Mouse (Mus musculus): ENCODE measurements around the gene Eif2b5. TPM values are rescaled to one million over a fixed set of nuclear protein-coding genes. Genes with fewer than 3 reads are reported as not detected.

The Eif2b5 gene
- polyA plus RNA-seq, 1 experiment from 2014 or later = 125 TPM

DNA sequence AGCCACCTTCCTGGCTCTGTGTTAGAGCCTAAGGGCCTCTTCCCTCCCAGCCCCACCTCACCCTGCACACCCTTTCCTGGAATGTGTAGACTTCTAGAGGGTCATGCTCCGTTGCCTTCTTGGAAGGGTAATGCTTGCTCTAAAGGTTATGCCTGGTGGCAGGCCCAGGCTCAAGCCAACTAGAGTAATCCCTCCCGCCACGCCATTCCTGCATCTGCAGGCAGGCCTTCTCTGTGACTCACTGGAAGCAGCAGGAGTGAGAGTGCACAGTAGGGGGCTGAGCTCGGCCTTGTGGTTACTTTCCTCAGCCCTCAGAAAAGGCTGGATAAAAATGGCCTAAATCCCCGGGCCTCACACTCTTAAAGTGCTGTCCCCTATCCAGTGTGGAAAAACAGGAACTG is 38.5 kb downstream of the Eif2b5 start:
- no peak for ATAC-seq (replicated peaks; ENCODE audit: low FRiP score)
- DNase-seq (ENCODE audit: low spot score) = peak; percentile 43
- Histone ChIP-seq H3K4me2 (peak overlapping the region; percentile 72), H3K27ac (ENCODE audit: low read depth, low read length) (peak overlapping the region; percentile 44; the same call in 1 of the 2 replicates), H3K4me3 (ENCODE audit: low read depth, low read length) (peak overlapping the region; percentile 76), H3K27me3 (replicated peaks; ENCODE audit: control insufficient read depth, insufficient read depth, low read length) (no peaks in the 10 kb centered on the region), H3K9me3 (ENCODE audit: control insufficient read depth, low read length) (no peaks in the 10 kb centered on the region), H3K9ac (ENCODE audit: low read depth, low read length) (peak overlapping the region; percentile 75), H3K36me3 (ENCODE audit: control insufficient read depth, insufficient read depth, low read length) (peaks cover 38% of the 10 kb centered on the region), H3K4me1 (replicated peaks; ENCODE audit: control insufficient read depth, insufficient read depth, low read length) (peaks cover 28% of the 10 kb centered on the region)
- WGBS = 21% methylated on average over 5 of the region's 5 CpGs

- WGBS = 37% methylated on average over 6 of the region's 6 CpGs
- Histone ChIP-seq H3K27ac (ENCODE audit: low read depth, low read length) (0 out of 2 replicates have a peak overlapping the region, but pooled peaks have one; percentile 44), H3K4me2 (peak overlapping the region; percentile 72), H3K9me3 (ENCODE audit: control insufficient read depth, low read length) (no peaks in the 10 kb centered on the region), H3K27me3 (replicated peaks; ENCODE audit: control insufficient read depth, insufficient read depth, low read length) (no peaks in the 10 kb centered on the region), H3K9ac (ENCODE audit: low read depth, low read length) (peak overlapping the region; percentile 75), H3K4me3 (ENCODE audit: low read depth, low read length) (peak overlapping the region; percentile 76), H3K36me3 (ENCODE audit: control insufficient read depth, insufficient read depth, low read length) (peaks cover 44% of the 10 kb centered on the region), H3K4me1 (replicated peaks; ENCODE audit: control insufficient read depth, insufficient read depth, low read length) (peaks cover 28% of the 10 kb centered on the region)
- ATAC-seq (replicated peaks; ENCODE audit: low FRiP score) (no peak), DNase-seq (ENCODE audit: low spot score) (no peak)
These were observed 39.1 kb downstream of the Eif2b5 start for GRCm38 (mm10) chr16:20537601-20538320.

- H3K36me3 ChIP-seq (ENCODE audit: control insufficient read depth, insufficient read depth, low read length) = peaks cover 52% of the 10 kb centered on the region
- ATAC-seq (replicated peaks; ENCODE audit: low FRiP score) = no peak
- no peaks in the 10 kb centered on the region for H3K27me3 ChIP-seq (replicated peaks; ENCODE audit: control insufficient read depth, insufficient read depth, low read length)
- 53% methylated on average over 3 of the region's 3 CpGs for WGBS
- no peak overlapping the region for H3K9ac ChIP-seq (ENCODE audit: low read depth, low read length)
- no peaks in the 10 kb centered on the region for H3K9me3 ChIP-seq (ENCODE audit: control insufficient read depth, low read length)
- no peak overlapping the region for H3K4me2 ChIP-seq
- no peak overlapping the region for H3K4me3 ChIP-seq (ENCODE audit: low read depth, low read length)
- DNase-seq (ENCODE audit: low spot score) = no peak
- peaks cover 28% of the 10 kb centered on the region for H3K4me1 ChIP-seq (replicated peaks; ENCODE audit: control insufficient read depth, insufficient read depth, low read length)
- no peak overlapping the region for H3K27ac ChIP-seq (ENCODE audit: low read depth, low read length)
These were observed 41.0 kb downstream of the Eif2b5 start for GRCm38 (mm10) chr16:20539649-20540048.

DNA sequence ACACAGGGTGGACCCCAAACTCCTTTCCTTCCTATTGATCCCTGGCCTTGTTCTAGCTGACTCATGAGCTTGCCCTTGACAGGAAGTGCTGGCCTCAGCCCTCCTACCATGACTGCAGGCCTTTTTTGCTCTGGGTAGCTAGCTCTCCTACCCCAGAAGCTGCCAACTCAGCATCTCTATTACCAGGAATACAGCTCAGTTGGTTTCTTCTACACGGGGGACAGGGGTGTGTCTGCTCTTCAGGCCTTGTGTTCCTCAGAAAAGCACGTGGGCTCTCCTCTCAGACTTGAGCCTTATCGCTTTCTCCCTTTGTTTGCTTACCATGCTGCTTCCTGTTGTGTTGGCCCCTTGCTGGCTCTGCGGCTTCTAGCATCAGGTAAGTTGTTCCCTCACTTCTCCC is 41.8 kb downstream of the Eif2b5 start:
- Histone ChIP-seq H3K27me3 (replicated peaks; ENCODE audit: control insufficient read depth, insufficient read depth, low read length) (no peaks in the 10 kb centered on the region), H3K27ac (ENCODE audit: low read depth, low read length) (no peak overlapping the region), H3K36me3 (ENCODE audit: control insufficient read depth, insufficient read depth, low read length) (peaks cover 54% of the 10 kb centered on the region), H3K9ac (ENCODE audit: low read depth, low read length) (no peak overlapping the region), H3K4me3 (ENCODE audit: low read depth, low read length) (no peak overlapping the region; the same call in 1 of the 2 replicates), H3K4me2 (peak overlapping the region; percentile 28; the same call in 1 of the 2 replicates), H3K4me1 (replicated peaks; ENCODE audit: control insufficient read depth, insufficient read depth, low read length) (peaks cover 28% of the 10 kb centered on the region), H3K9me3 (ENCODE audit: control insufficient read depth, low read length) (no peaks in the 10 kb centered on the region)
- DNase-seq (ENCODE audit: low spot score) (no peak), ATAC-seq (replicated peaks; ENCODE audit: low FRiP score) (no peak)
- 51% methylated on average over 4 of the region's 4 CpGs for WGBS

- WGBS = 90% methylated on average over 10 of the region's 10 CpGs
- Histone ChIP-seq H3K4me1 (replicated peaks; ENCODE audit: control insufficient read depth, insufficient read depth, low read length) (peaks cover 12% of the 10 kb centered on the region), H3K4me3 (ENCODE audit: low read depth, low read length) (no peak overlapping the region), H3K27ac (ENCODE audit: low read depth, low read length) (no peak overlapping the region), H3K27me3 (replicated peaks; ENCODE audit: control insufficient read depth, insufficient read depth, low read length) (no peaks in the 10 kb centered on the region), H3K36me3 (ENCODE audit: control insufficient read depth, insufficient read depth, low read length) (peaks cover 38% of the 10 kb centered on the region), H3K4me2 (no peak overlapping the region), H3K9ac (ENCODE audit: low read depth, low read length) (no peak overlapping the region), H3K9me3 (ENCODE audit: control insufficient read depth, low read length) (no peaks in the 10 kb centered on the region)
- DNase-seq (ENCODE audit: low spot score) (no peak), ATAC-seq (replicated peaks; ENCODE audit: low FRiP score) (no peak)
These were observed 47.1 kb downstream of the Eif2b5 start for GRCm38 (mm10) chr16:20545696-20546095.

DNA sequence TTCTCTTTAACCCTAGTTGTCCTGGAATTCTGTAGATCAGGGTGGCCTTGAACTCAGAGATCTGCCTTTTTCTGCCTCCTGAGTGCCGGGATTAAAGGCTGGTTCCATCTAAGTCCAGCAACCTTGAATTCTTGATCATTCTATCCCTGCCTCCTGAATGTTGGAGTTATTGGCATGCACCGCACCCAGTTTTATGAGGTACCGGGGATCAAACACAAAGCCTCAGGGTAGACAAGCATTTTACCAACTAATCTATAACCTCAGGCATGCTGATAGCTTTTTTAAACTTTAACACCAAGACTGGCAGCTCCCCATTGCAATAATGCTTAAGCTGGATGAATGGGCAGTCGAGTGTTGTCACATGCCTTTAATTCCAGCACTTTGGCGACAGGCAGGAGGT is 48.8 kb downstream of the Eif2b5 start:
- Histone ChIP-seq H3K9ac (ENCODE audit: low read depth, low read length) (peak overlapping the region; percentile 74), H3K9me3 (ENCODE audit: control insufficient read depth, low read length) (no peaks in the 10 kb centered on the region), H3K27me3 (replicated peaks; ENCODE audit: control insufficient read depth, insufficient read depth, low read length) (no peaks in the 10 kb centered on the region), H3K4me2 (peak overlapping the region; percentile 94), H3K36me3 (ENCODE audit: control insufficient read depth, insufficient read depth, low read length) (peaks cover 40% of the 10 kb centered on the region), H3K4me1 (replicated peaks; ENCODE audit: control insufficient read depth, insufficient read depth, low read length) (peaks cover 12% of the 10 kb centered on the region), H3K27ac (ENCODE audit: low read depth, low read length) (peak overlapping the region; percentile 76), H3K4me3 (ENCODE audit: low read depth, low read length) (peak overlapping the region; percentile 91)
- ATAC-seq (replicated peaks; ENCODE audit: low FRiP score) (no peak), DNase-seq (ENCODE audit: low spot score) (no peak)
- 62% methylated on average over 5 of the region's 5 CpGs for WGBS

- H3K9ac ChIP-seq (ENCODE audit: low read depth, low read length) = peak within 1 kb of the TSS; percentile 83
- H3K4me3 ChIP-seq (ENCODE audit: low read depth, low read length) = peak within 1 kb of the TSS; percentile 91
- H3K4me1 ChIP-seq (replicated peaks; ENCODE audit: control insufficient read depth, insufficient read depth, low read length) = peaks cover 12% of the 10 kb centered on the region
- H3K4me2 ChIP-seq = peak within 1 kb of the TSS; percentile 94
- DNase-seq (ENCODE audit: low spot score) (peak; percentile 91), ATAC-seq (replicated peaks; ENCODE audit: low FRiP score) (peak; percentile 96)
- H3K36me3 ChIP-seq (ENCODE audit: control insufficient read depth, insufficient read depth, low read length) = peaks cover 41% of the 10 kb centered on the region
- H3K27me3 ChIP-seq (replicated peaks; ENCODE audit: control insufficient read depth, insufficient read depth, low read length) = no peaks in the 10 kb centered on the region
- no peaks in the 10 kb centered on the region for H3K9me3 ChIP-seq (ENCODE audit: control insufficient read depth, low read length)
- under 1% methylated on average over 56 of the region's 56 CpGs for WGBS
- H3K27ac ChIP-seq (ENCODE audit: low read depth, low read length) = peak within 1 kb of the TSS; percentile 76
These were observed 49.7 kb downstream of the Eif2b5 start, which contains the start of gene Abcf3 for GRCm38 (mm10) chr16:20548096-20548948. TSS of gene Abcf3 (plus strand) at chr16:20548577.

DNA sequence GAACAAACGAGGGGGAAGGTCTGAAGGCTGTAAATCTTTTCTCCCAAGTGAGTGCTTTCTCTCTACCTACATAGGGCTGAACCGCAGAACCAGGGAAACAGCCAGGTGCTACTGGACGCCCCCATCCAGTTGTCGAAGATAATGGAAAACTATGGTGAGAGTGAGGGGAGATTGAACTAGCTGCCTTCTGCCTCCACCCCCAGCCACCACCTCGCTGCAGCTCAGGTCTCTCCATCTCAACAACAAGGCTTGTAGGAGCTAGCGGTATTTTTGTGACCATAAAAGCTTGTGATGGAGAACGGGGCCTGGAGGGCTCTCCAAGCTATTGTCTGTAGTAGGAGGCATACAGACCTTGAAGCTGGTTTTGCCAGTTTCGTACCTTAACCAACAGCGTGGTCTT is 50.5 kb downstream of the Eif2b5 start:
- WGBS = 47% methylated on average over 9 of the region's 9 CpGs
- H3K4me3 ChIP-seq (ENCODE audit: low read depth, low read length) = peak overlapping the region; percentile 91
- no peak for DNase-seq (ENCODE audit: low spot score)
- peaks cover 38% of the 10 kb centered on the region for H3K36me3 ChIP-seq (ENCODE audit: control insufficient read depth, insufficient read depth, low read length)
- H3K27me3 ChIP-seq (replicated peaks; ENCODE audit: control insufficient read depth, insufficient read depth, low read length) = no peaks in the 10 kb centered on the region
- H3K27ac ChIP-seq (ENCODE audit: low read depth, low read length) = peak overlapping the region; percentile 45; the same call in 1 of the 2 replicates
- peak overlapping the region; percentile 83 for H3K9ac ChIP-seq (ENCODE audit: low read depth, low read length)
- peaks cover 12% of the 10 kb centered on the region for H3K4me1 ChIP-seq (replicated peaks; ENCODE audit: control insufficient read depth, insufficient read depth, low read length)
- H3K4me2 ChIP-seq = peak overlapping the region; percentile 94
- no peaks in the 10 kb centered on the region for H3K9me3 ChIP-seq (ENCODE audit: control insufficient read depth, low read length)
- no peak; the same call in 1 of the 2 replicates for ATAC-seq (replicated peaks; ENCODE audit: low FRiP score)
